Mouse (Mus musculus): ENCODE results near the gene Olfr107.

The Olfr107 gene

GRCm38 (mm10) chr17:37398926-37399325, at the start of gene Olfr107:
Gene Olfr107, plus strand, starts transcription at chr17:37399226.
- in situ Hi-C loops (cut with MseI, MboI) = no loop called here

GRCm38 (mm10) chr17:37359282-37359681, 39.7 kb upstream of the Olfr107 start, which contains the start of gene Olfr104-ps:
Gene Olfr104-ps, plus strand, starts transcription at chr17:37359582.
- in situ Hi-C loops (cut with MseI, MboI) = no loop called here

DNA sequence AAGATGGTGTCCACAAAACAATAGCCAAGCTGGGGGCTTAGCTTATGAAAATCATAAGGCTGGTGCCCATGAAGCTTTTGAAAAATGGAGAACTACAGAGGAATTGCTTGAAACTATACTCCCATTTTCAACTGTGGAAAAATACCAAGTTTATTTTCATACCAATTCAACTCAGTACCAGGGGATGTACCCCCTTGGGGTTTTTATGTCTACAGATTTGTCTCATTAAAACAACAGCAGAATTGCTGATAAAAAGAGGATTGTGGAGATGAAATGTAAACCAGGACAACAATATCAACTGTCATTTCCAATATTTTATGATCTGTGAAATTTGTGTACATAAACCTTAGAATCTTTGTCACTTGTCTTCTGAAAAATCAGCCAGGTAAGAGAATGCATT, 20.3 kb upstream of the Olfr107 start, which contains the start of gene Olfr105-ps:
Olfr105-ps (plus strand) TSS at position 301 of the 400 bp plus-strand sequence.
- in situ Hi-C loops (cut with MseI, MboI) = no loop called here

DNA sequence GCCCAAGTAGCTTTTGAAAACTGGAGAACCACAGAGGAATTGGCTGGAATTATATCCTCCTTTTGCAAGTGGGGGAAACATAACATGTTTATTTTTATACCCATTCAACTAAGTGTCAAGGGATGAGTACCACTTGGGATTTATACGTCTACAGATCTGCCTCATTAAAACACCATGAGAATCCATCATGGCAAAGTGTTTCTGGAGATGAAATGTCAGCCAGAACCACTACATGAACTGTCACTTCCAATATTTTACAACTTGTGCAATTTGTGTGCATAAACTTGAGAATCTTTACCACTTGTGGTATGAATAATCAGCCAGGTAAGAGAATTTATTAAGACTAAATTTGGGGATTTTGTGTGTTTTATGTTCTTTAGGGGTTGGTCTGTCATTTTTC, 8.9 kb upstream of the Olfr107 start, which contains the start of gene Olfr106-ps:
Olfr106-ps (plus strand) TSS at position 301 of the 400 bp plus-strand sequence.
- in situ Hi-C loops (cut with MseI, MboI) = no loop called here

DNA sequence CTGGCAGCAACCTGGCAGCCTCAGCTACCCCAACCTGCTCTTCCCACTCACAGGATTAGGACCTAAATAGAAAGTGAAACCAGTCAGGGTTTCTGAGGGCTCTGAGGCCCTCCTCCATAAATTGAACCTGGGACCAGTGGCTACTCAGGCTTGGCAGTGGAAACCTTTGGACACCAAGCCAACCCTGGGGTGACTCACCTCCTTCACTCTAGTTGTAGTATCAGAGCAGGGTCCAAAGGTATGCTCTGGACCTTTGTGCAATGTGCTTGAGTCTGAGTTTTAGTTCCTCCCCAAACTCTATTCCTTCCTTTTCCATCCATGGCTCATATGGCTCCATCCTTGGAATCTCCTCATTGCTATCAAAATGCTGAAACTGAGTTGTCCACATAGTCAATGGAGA, 14.4 kb downstream of the Olfr107 start:
- in situ Hi-C loops (cut with MseI, MboI) = no loop called here

DNA sequence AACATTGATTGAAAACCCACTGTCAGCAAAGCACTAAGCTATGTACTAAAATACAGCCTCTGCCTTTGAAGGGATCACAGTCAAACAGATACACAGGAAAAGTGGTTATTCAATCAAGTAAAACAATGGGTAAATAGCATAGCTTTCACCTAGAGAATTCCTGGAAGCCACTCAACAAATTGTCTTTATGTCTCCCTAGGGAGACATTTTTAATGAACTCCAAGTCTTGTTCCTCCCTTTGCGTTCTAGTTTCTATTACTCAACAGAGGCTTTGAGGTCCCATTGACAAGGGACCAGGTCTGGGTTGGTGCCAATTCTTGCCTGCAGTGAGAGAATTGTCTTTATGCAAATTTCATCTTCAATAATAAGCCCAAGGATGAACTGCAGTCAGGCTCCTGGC, 46.2 kb downstream of the Olfr107 start, which contains the start of gene Olfr108:
Olfr108 (plus strand) TSS at position 301 of the 400 bp plus-strand sequence.
- in situ Hi-C loops (cut with MseI, MboI) = no loop called here

All from mouse trophoblast stem cell (cell line).